Mouse (Mus musculus) intestine, embryonic 14.5 days (tissue): Measurements from ENCODE around the gene Mpp3. TPM values are rescaled to one million over a fixed set of nuclear protein-coding genes. Genes with fewer than 3 reads are reported as not detected.

Experiments used
- ATAC-seq: fragments of 200-750 bp; cut with Nextera tagmentation; replicated peaks from 2 replicates; pipeline ENCODE4 v1.8.0; 2017; ENCODE audit warnings: low read depth, moderate number of reproducible peaks, moderate TSS enrichment, moderate library complexity; ENCODE audit not compliant: low FRiP score, low TSS enrichment
- DNase-seq: peaks from one replicate; pipeline ENCODE4 v3.0.0-alpha.2; 2018; ENCODE audit warnings: low spot score
- H3K27ac ChIP-seq: fragments of 300-500 bp; sonication (generic); 2 replicates; pipeline ENCODE4 v1.5.1; 2014; ENCODE audit warnings: low read depth, mild to moderate bottlenecking, control low read depth
- H3K27me3 ChIP-seq: fragments of 300-500 bp; sonication (generic); replicated peaks from 2 replicates; pipeline ENCODE4 v1.6.1; 2014; ENCODE audit warnings: low read length, control low read depth; ENCODE audit not compliant: control insufficient read depth, insufficient read depth
- H3K36me3 ChIP-seq: fragments of 300-500 bp; sonication (generic); 2 replicates; pipeline ENCODE4 v1.6.1; 2014; ENCODE audit warnings: low read length, control low read depth; ENCODE audit not compliant: control insufficient read depth, insufficient read depth
- H3K4me1 ChIP-seq: fragments of 300-500 bp; sonication (generic); replicated peaks from 2 replicates; pipeline ENCODE4 v1.6.1; 2014; ENCODE audit warnings: low read length, control low read depth, mixed read lengths; ENCODE audit not compliant: control insufficient read depth, insufficient read depth
- H3K4me2 ChIP-seq: fragments of 300-500 bp; sonication (generic); 2 replicates; pipeline ENCODE4 v1.6.1; 2014; ENCODE audit warnings: low read length
- H3K4me3 ChIP-seq: fragments of 300-500 bp; sonication (generic); 2 replicates; pipeline ENCODE4 v1.5.1; 2014; ENCODE audit warnings: low read depth, low read length, control low read depth, mixed read lengths
- H3K9ac ChIP-seq: fragments of 300-500 bp; sonication (generic); 2 replicates; pipeline ENCODE4 v1.6.1; 2014; ENCODE audit warnings: mild to moderate bottlenecking, low read length
- H3K9me3 ChIP-seq: fragments of 300-500 bp; sonication (generic); 2 replicates; pipeline ENCODE4 v1.6.1; 2016; ENCODE audit warnings: low read length, control low read depth; ENCODE audit not compliant: control insufficient read depth
- WGBS: fragments of 180-500 bp; shearing (Covaris S2); extraction: QIAGEN DNeasy Blood & Tissue Kit; methylation state at CpG from one replicate; pipeline ENCODE4 v1.1.7; 2014; 5-methylcytosine and 5-hydroxymethylcytosine counted together
- polyA plus RNA-seq: library from polyadenylated mRNA; unstranded; fragments of >200 nt; fragmentation: Nextera tagmentation; extraction: Ambion mirVana; gene quantifications from 2 replicates; pipeline ENCODE4 v1.2.1, GENCODE M21; 2014

Gene Mpp3
- polyA plus RNA-seq, 1 experiment from 2014 or later = 11.0 TPM

- Histone ChIP-seq H3K4me3 (peak overlapping the region; percentile 64), H3K4me1 (peaks cover 17% of the 10 kb centered on the region), H3K4me2 (peak overlapping the region; percentile 81)
Measured at GRCm38 (mm10) chr11:102026694-102027360, 1.4 kb downstream of the Mpp3 start.

GRCm38 (mm10) chr11:102025991-102026660 is 2.1 kb downstream of the Mpp3 start:
- peak; percentile 78 for DNase-seq
- no peaks in the 10 kb centered on the region for H3K27me3 ChIP-seq
- H3K27ac ChIP-seq = peak overlapping the region; percentile 54; the same call in 1 of the 2 replicates

More at GRCm38 (mm10) chr11:102026694-102027360, 1.4 kb downstream of the Mpp3 start:
- H3K36me3 ChIP-seq = no peaks in the 10 kb centered on the region; the same call in 1 of the 2 replicates
- H3K9me3 ChIP-seq = no peaks in the 10 kb centered on the region
- H3K27ac ChIP-seq = peak overlapping the region; percentile 54; the same call in 1 of the 2 replicates
- no peaks in the 10 kb centered on the region for H3K27me3 ChIP-seq
- under 1% methylated on average over 54 of the region's 73 CpGs for WGBS
- peak overlapping the region; percentile 61 for H3K9ac ChIP-seq
- DNase-seq (peak; percentile 89), ATAC-seq (peak; percentile 90)

GRCm38 (mm10) chr11:102025354-102025753 is 2.9 kb downstream of the Mpp3 start:
- Histone ChIP-seq H3K27me3 (no peaks in the 10 kb centered on the region), H3K4me2 (no peak overlapping the region; the same call in 1 of the 2 replicates), H3K4me1 (peaks cover 17% of the 10 kb centered on the region), H3K36me3 (no peaks in the 10 kb centered on the region; the same call in 1 of the 2 replicates), H3K9me3 (no peaks in the 10 kb centered on the region), H3K9ac (no peak overlapping the region), H3K4me3 (no peak overlapping the region), H3K27ac (no peak overlapping the region)
- DNase-seq = no peak
- no peak for ATAC-seq
- WGBS = 48% methylated on average over 7 of the region's 7 CpGs

More at GRCm38 (mm10) chr11:102025991-102026660, 2.1 kb downstream of the Mpp3 start:
- ATAC-seq = peak; percentile 18; the same call in 1 of the 2 replicates
- WGBS = 3% methylated on average over 23 of the region's 23 CpGs
- Histone ChIP-seq H3K36me3 (no peaks in the 10 kb centered on the region; the same call in 1 of the 2 replicates), H3K4me3 (peak overlapping the region; percentile 64), H3K9ac (peak overlapping the region; percentile 61), H3K4me1 (peaks cover 17% of the 10 kb centered on the region), H3K4me2 (peak overlapping the region; percentile 81), H3K9me3 (no peaks in the 10 kb centered on the region)

GRCm38 (mm10) chr11:102024875-102025274 is 3.4 kb downstream of the Mpp3 start:
- Histone ChIP-seq H3K4me2 (no peak overlapping the region), H3K4me3 (no peak overlapping the region), H3K4me1 (peaks cover 17% of the 10 kb centered on the region), H3K27ac (no peak overlapping the region), H3K27me3 (no peaks in the 10 kb centered on the region), H3K36me3 (no peaks in the 10 kb centered on the region; the same call in 1 of the 2 replicates), H3K9ac (no peak overlapping the region), H3K9me3 (no peaks in the 10 kb centered on the region)
- ATAC-seq (no peak), DNase-seq (no peak)
- WGBS = 83% methylated on average over 4 of the region's 4 CpGs

GRCm38 (mm10) chr11:102024084-102024758 is 4.0 kb downstream of the Mpp3 start:
- no peak for DNase-seq
- no peak overlapping the region for H3K4me2 ChIP-seq
- H3K9me3 ChIP-seq = no peaks in the 10 kb centered on the region
- H3K4me3 ChIP-seq = no peak overlapping the region
- peaks cover 17% of the 10 kb centered on the region for H3K4me1 ChIP-seq
- H3K27me3 ChIP-seq = no peaks in the 10 kb centered on the region
- H3K9ac ChIP-seq = no peak overlapping the region
- H3K36me3 ChIP-seq = no peaks in the 10 kb centered on the region; the same call in 1 of the 2 replicates
- WGBS = 90% methylated on average over 6 of the region's 6 CpGs
- no peak for ATAC-seq
- no peak overlapping the region for H3K27ac ChIP-seq

- 81% methylated on average over 13 of the region's 13 CpGs for WGBS
Measured at GRCm38 (mm10) chr11:102023406-102023805, 4.9 kb downstream of the Mpp3 start.

GRCm38 (mm10) chr11:102021196-102021595 is 7.1 kb downstream of the Mpp3 start:
- peaks cover 9% of the 10 kb centered on the region; the same call in 1 of the 2 replicates for H3K36me3 ChIP-seq
- H3K4me3 ChIP-seq = no peak overlapping the region
- no peak overlapping the region for H3K4me2 ChIP-seq
- H3K9ac ChIP-seq = no peak overlapping the region
- DNase-seq (no peak), ATAC-seq (no peak)
- no peaks in the 10 kb centered on the region for H3K27me3 ChIP-seq
- H3K4me1 ChIP-seq = peaks cover 9% of the 10 kb centered on the region
- WGBS = 87% methylated on average over 5 of the region's 5 CpGs
- H3K9me3 ChIP-seq = no peaks in the 10 kb centered on the region
- H3K27ac ChIP-seq = no peak overlapping the region

More at GRCm38 (mm10) chr11:102023406-102023805, 4.9 kb downstream of the Mpp3 start:
- Histone ChIP-seq H3K9me3 (no peaks in the 10 kb centered on the region), H3K9ac (no peak overlapping the region), H3K4me1 (peaks cover 17% of the 10 kb centered on the region), H3K4me2 (no peak overlapping the region), H3K36me3 (no peaks in the 10 kb centered on the region; the same call in 1 of the 2 replicates), H3K27me3 (no peaks in the 10 kb centered on the region), H3K27ac (no peak overlapping the region), H3K4me3 (no peak overlapping the region)
- ATAC-seq (no peak), DNase-seq (no peak)

GRCm38 (mm10) chr11:102019736-102020135 is 8.5 kb downstream of the Mpp3 start:
- 81% methylated on average over 9 of the region's 9 CpGs for WGBS

More at GRCm38 (mm10) chr11:102019736-102020135, 8.5 kb downstream of the Mpp3 start:
- Histone ChIP-seq H3K4me1 (no peaks in the 10 kb centered on the region), H3K27me3 (no peaks in the 10 kb centered on the region), H3K4me3 (no peak overlapping the region), H3K9ac (no peak overlapping the region), H3K27ac (no peak overlapping the region), H3K9me3 (no peaks in the 10 kb centered on the region), H3K36me3 (peaks cover 15% of the 10 kb centered on the region; the same call in 1 of the 2 replicates), H3K4me2 (no peak overlapping the region)
- DNase-seq (no peak), ATAC-seq (no peak)
